Mouse (Mus musculus) stomach, postnatal 0 days (tissue): ENCODE measurements at regions not wholly inside any gene's neighbourhood (a gene's known extent, or its start where the extent isn't known, plus 50 kb on each side); places are given as distances from the start of the nearest gene placed in this dataset.

Experiments used
- CTCF ChIP-seq: IDR thresholded peaks from 2 replicates; pipeline ENCODE4 v1.5.1; 2016; ENCODE audit warnings: antibody characterized with exemption, low read depth, mild to moderate bottlenecking, moderate library complexity
- EP300 ChIP-seq: optimal IDR thresholded peaks from 2 replicates; pipeline ENCODE3; 2016; ENCODE audit warnings: antibody characterized with exemption

- TF ChIP-seq CTCF (no peak), EP300 (no peak)
Measured at GRCm38 (mm10) chr12:7537389-7537788, 440.1 kb upstream of the Apob start.
